Mouse (Mus musculus): ENCODE measurements around the gene Olfr156. TPM values are rescaled to one million over a fixed set of nuclear protein-coding genes. Genes with fewer than 3 reads are reported as not detected.

Olfr156 gene
- 0.95 TPM for polyA plus RNA-seq (2017; shearing (Covaris generic))

DNA sequence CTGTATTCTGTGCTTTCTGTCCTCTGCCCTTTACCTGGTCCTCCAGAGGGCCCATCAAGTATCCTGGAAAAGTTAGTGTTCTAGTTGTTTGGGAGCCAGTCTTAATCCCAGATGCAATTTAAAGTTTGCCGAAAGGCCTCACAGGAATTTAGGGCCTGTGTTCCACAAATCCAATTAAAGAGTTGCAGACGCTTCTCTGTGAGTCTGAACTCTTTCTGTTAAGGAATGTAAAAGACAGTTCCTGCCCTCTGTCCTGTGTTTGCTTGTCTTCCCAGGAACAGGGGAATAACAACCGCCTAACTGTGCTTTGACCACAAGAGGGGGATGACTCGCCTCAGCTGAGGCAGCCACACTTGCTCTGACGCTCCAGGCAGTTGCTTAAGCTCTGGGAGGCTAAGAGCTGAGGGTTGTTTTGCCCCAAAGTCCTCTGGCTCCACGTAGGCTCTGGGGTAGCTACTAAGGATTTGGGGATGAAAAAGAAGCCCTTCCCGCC lies at the start of gene Olfr156:
Olfr156 (minus strand) TSS at position 51 of the 493 bp plus-strand sequence.

DNA sequence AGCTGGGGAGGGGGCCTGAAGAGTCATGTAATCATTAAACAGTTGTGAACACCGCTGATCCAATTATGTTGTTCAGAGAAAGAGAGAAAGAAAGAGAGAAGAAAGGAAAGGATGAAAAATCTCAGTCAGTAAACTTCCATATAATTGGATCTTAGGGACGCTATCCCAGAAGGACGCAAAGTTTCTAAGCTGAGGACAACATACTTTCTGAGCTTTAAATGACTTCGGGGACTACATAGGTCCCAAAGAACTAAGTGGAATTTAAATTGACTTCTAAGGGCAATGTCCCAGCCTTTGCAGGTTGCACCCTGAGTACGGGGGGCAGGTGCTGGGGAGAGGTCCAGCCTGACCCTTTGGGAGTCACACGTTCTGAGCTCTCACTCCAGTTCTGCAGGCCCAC lies 27.6 kb upstream of the Olfr156 start, which contains the start of gene Olfr155:
Olfr155 (plus strand) TSS at position 301 of the 400 bp plus-strand sequence.

GRCm38 (mm10) chr4:43840101-43840500 lies 16.4 kb upstream of the Olfr156 start, which contains the start of gene Olfr157:
TSS of gene Olfr157 (minus strand) at chr4:43840201.

GRCm38 (mm10) chr4:43770909-43771308 lies 52.8 kb downstream of the Olfr156 start, which contains the start of gene Olfr159:
TSS of gene Olfr159 (minus strand) at chr4:43771009.

Other genes starting within 250 kb of the Olfr156 start
- gene Rgp1, start 245.2 kb downstream of the Olfr156 start, polyA plus RNA-seq (2017; shearing (Covaris generic)): 7.2 TPM
- 26.1 TPM for gene Gba2, start 245.0 kb downstream of the Olfr156 start, polyA plus RNA-seq (2017; shearing (Covaris generic))
- gene Msmp, start 239.4 kb downstream of the Olfr156 start, polyA plus RNA-seq (2017; shearing (Covaris generic)): 2.8 TPM
- 0.13 TPM for gene Npr2, start 192.0 kb downstream of the Olfr156 start, polyA plus RNA-seq (2017; shearing (Covaris generic))
- gene Spag8, start 170.3 kb downstream of the Olfr156 start, polyA plus RNA-seq (2017; shearing (Covaris generic)): not detected
- gene Hint2, start 167.4 kb downstream of the Olfr156 start, polyA plus RNA-seq (2017; shearing (Covaris generic)): 54.9 TPM
- 1.4 TPM for gene Tmem8b, start 154.9 kb downstream of the Olfr156 start, polyA plus RNA-seq (2017; shearing (Covaris generic))
- gene Fam221b, start 154.8 kb downstream of the Olfr156 start, polyA plus RNA-seq (2017; shearing (Covaris generic)): 1.5 TPM
- not detected for gene Olfr70, start 123.1 kb downstream of the Olfr156 start, polyA plus RNA-seq (2017; shearing (Covaris generic))
- gene Olfr71, start 113.6 kb downstream of the Olfr156 start, polyA plus RNA-seq (2017; shearing (Covaris generic)): 0.15 TPM
- gene Hrct1, start 96.7 kb downstream of the Olfr156 start, polyA plus RNA-seq (2017; shearing (Covaris generic)): not detected
- gene Spaar, start 93.9 kb downstream of the Olfr156 start, polyA plus RNA-seq (2017; shearing (Covaris generic)): 0.41 TPM
- not detected for gene Olfr159, start 52.9 kb downstream of the Olfr156 start, polyA plus RNA-seq (2017; shearing (Covaris generic))
- 0.35 TPM for gene Olfr157, start 16.3 kb upstream of the Olfr156 start, polyA plus RNA-seq (2017; shearing (Covaris generic))
- 0.22 TPM for gene Olfr155, start 27.7 kb upstream of the Olfr156 start, polyA plus RNA-seq (2017; shearing (Covaris generic))
- gene Reck, start 51.6 kb upstream of the Olfr156 start, polyA plus RNA-seq (2017; shearing (Covaris generic)): 7.7 TPM
- gene Glipr2, start 133.5 kb upstream of the Olfr156 start, polyA plus RNA-seq (2017; shearing (Covaris generic)): 183 TPM
- not detected for gene Ccin, start 159.6 kb upstream of the Olfr156 start, polyA plus RNA-seq (2017; shearing (Covaris generic))
- gene Clta, start 180.6 kb upstream of the Olfr156 start, polyA plus RNA-seq (2017; shearing (Covaris generic)): 188 TPM